Comparison of ENCODE assay signal across 28 mouse cellular contexts in the genomic region with DNA sequence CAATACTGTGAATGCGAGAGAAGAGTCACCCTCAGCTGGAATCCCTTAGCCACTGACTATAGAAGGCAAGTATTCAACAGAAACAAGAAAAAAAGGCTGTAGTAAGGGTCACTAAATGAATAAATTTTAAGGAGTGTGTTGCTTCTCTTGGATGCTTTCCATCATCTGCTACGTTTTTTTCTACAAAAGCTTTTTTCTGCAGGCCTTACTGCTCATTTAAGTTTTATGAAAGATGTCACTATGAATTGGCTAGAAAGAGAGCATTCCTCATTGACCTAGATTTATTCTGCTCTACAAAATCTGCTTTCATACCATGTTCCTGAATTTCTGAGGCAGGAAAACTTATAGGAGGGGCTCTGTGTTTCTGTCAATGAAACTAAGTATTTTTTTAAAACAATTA. TPM values are rescaled to one million over a fixed set of nuclear protein-coding genes. Genes with fewer than 3 reads are reported as not detected.
"Had no signal": no experiment of that assay in that cellular context is flagged by ENCODE, and none has a peak within 500 bp of the region (broad histone marks: within the 10 kb centered on the region; RNA-seq: fewer than 3 reads in every experiment).

No protein-coding gene starts in this region.

- H3K4me1 ChIP-seq: embryonic facial prominence, embryonic 10.5 days; embryonic facial prominence, embryonic 12.5 days; embryonic facial prominence, embryonic 13.5 days; embryonic facial prominence, embryonic 15.5 days; forebrain, embryonic 10.5 days; forebrain, embryonic 12.5 days; forebrain, embryonic 13.5 days; forebrain, embryonic 15.5 days had no signal

- H3K4me3 ChIP-seq: embryonic facial prominence, embryonic 10.5 days; embryonic facial prominence, embryonic 12.5 days; embryonic facial prominence, embryonic 13.5 days; embryonic facial prominence, embryonic 15.5 days; erythroblast, embryonic 14.5 days; forebrain, embryonic 10.5 days; forebrain, embryonic 12.5 days; forebrain, embryonic 13.5 days; forebrain, embryonic 15.5 days; gastrocnemius, adult 2 months; heart, adult 2 months had no signal

- H3K36me3 ChIP-seq: embryonic facial prominence, embryonic 10.5 days; embryonic facial prominence, embryonic 12.5 days; embryonic facial prominence, embryonic 13.5 days; embryonic facial prominence, embryonic 15.5 days; forebrain, embryonic 10.5 days; forebrain, embryonic 12.5 days; forebrain, embryonic 15.5 days had no signal

- DNase-seq: cerebellum, adult 8-10 months; cerebellum, adult 9-10 months; cerebellum, adult 9-11 months; cerebellum, postnatal 10 days; cerebellum, postnatal 14 days; cerebellum, postnatal 25 days; cerebellum, postnatal 36 days; embryo, embryonic 11 days; forebrain, postnatal 0 days; gastrocnemius, adult 2 months; gastrocnemius, postnatal 10 days; gastrocnemius, postnatal 14 days; gastrocnemius, postnatal 25 days; gastrocnemius, postnatal 36 days; heart, adult 11 months; heart, adult 18-20 months; heart, adult 2 months had no signal

- H3K27me3 ChIP-seq: embryonic facial prominence, embryonic 12.5 days; embryonic facial prominence, embryonic 13.5 days; embryonic facial prominence, embryonic 15.5 days; forebrain, embryonic 12.5 days; forebrain, embryonic 13.5 days; forebrain, embryonic 15.5 days had no signal

- H3K9me3 ChIP-seq: embryonic facial prominence, embryonic 10.5 days; embryonic facial prominence, embryonic 12.5 days; embryonic facial prominence, embryonic 13.5 days; embryonic facial prominence, embryonic 15.5 days; forebrain, embryonic 10.5 days; forebrain, embryonic 12.5 days; forebrain, embryonic 13.5 days; forebrain, embryonic 15.5 days had no signal

- H3K27ac ChIP-seq: embryonic facial prominence, embryonic 10.5 days; embryonic facial prominence, embryonic 12.5 days; embryonic facial prominence, embryonic 13.5 days; embryonic facial prominence, embryonic 15.5 days; forebrain, embryonic 10.5 days; forebrain, embryonic 12.5 days; forebrain, embryonic 13.5 days; forebrain, embryonic 15.5 days; gastrocnemius, adult 2 months; heart, adult 2 months had no signal

- H3K9ac ChIP-seq: embryonic facial prominence, embryonic 12.5 days; embryonic facial prominence, embryonic 13.5 days; embryonic facial prominence, embryonic 15.5 days; forebrain, embryonic 12.5 days; forebrain, embryonic 13.5 days; forebrain, embryonic 15.5 days; forebrain, postnatal 0 days had no signal

- ATAC-seq: forebrain, embryonic 13.5 days; forebrain, embryonic 14.5 days; forebrain, embryonic 15.5 days; forebrain, embryonic 16.5 days; forebrain, postnatal 0 days had no signal

- H3K4me2 ChIP-seq: embryonic facial prominence, embryonic 12.5 days; embryonic facial prominence, embryonic 13.5 days; embryonic facial prominence, embryonic 15.5 days; forebrain, embryonic 12.5 days; forebrain, embryonic 13.5 days; forebrain, embryonic 15.5 days had no signal

RNA-seq across cellular contexts. Expression of a gene that starts 59.2 kb away (rescaled TPM):
- polyA plus RNA-seq: erythroblast, embryonic 14.5 days had no signal
